Mouse (Mus musculus): ENCODE measurements around the gene Gm20817. TPM values are rescaled to one million over a fixed set of nuclear protein-coding genes. Genes with fewer than 3 reads are reported as not detected.

Gm20817 gene
- 29.9 TPM for polyA plus RNA-seq (2014; fragmentation: Illumina TruSeq; extraction: RNeasy Lipid Tissue Mini Kit (QIAGEN cat#74804); ENCODE audit: low read depth, low replicate concordance)

GRCm38 (mm10) chrY:68832628-68833027 is at the start of gene Gm20817:
Gene Gm20817 (minus strand): TSS chrY:68832728.

All from testis, adult 10 weeks (tissue).